Mouse (Mus musculus): Measurements from ENCODE around the gene Rab5a. TPM values are rescaled to one million over a fixed set of nuclear protein-coding genes. Genes with fewer than 3 reads are reported as not detected.

Rab5a gene
- polyA plus RNA-seq, 3 experiments from 2014 or later = 14.0 to 19.4 (median 16.6) TPM

DNA sequence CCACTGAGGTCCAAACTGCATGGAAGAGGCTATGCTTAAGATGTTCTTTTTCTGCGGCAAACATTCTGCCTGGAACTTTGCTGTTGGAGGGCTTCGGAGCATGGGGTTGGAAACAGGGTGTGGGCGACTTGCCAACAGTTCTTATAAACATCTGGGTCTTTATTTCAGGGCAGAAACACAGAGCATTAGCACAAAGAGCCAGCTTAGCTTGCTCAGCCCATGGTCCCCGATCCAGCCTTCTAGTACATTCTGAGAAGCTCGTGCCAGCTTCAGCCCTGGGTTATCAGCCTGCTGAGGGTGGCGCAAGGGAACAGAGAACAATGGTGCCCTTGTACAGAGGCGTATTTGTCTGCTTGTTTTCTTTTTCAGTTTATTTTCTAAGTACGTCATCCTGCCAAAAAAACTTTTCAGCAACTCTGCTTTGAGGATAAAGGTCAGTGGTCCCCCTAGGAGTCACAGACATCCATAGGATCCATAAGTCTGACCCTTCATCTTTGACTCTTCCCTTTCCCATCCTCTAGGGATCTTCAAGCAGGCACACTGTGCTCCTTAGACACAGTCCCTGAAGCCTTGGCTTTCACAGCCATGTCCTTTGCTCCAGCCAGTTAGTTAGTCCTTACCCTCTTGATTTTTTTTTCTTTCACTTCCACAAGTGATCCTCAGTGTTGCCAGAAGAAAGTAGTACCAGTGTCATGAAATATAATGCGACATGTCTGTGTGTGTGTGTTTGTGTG is 64.7 kb downstream of the Rab5a start:
- no peak for ATAC-seq

DNA sequence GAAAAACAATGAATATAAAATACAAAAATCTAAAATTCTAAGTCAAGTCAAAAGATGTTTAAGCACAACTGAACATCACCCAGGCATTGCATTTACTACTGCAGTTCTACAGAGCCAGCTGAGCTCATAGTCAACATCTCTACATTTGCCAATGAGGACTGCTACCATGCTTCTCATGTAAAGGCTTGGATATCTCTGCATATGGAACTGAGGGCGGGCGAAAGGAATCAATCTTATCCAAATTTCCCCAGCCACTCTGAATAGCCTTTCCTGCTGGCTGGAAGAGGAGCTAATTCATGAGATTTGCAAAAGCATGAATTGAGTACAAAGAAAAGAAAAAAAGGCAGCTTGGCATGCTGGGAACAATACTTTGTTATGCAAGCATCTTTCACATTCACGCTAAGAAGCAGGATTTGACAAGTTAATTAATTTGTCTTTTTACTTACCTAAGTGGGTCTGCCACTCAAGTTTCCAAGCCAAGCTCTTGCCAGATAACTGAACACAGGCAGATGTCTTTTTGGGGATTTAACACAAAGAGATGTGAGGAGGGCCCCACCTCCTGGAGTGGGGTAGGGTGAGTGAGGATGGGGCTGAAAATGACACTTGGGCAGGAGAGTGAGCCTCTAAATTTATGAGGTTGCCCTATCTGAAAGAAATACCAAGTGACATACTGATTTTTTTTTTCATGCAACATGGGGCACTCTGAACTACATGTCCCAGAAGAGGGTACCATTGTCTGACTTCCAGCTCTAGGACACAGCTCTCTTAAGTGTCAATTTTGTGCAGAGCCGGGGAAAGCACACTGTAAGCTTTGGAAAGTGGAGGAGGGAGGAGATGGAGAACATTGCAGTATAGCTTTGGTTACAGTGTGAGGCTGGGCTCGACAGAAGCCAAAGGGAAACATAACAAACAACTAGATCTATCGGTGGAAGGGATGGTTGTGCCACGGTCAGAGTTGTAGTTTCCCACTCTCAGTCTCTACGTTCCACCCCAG is 72.6 kb downstream of the Rab5a start:
- ATAC-seq = no peak

DNA sequence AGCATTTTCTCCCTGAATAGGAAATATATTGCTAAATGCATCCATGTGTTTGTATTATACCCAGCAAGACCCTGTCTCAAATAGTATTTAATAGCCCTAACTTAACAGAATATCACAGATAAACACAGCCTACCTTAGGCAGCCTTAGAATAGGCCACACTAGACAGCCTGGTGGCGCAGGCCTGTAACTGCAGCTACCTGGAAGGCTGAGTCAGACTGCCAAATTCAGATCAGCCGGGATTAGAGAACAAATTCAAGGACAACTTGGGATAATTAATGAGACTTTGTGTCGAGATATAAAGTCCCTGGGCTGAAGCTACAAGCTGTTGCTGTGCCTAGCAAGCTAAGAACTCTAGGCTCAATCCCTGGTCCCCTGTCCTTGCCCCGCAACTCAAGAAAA is 75.1 kb downstream of the Rab5a start:
- ATAC-seq = peak; percentile 65

DNA sequence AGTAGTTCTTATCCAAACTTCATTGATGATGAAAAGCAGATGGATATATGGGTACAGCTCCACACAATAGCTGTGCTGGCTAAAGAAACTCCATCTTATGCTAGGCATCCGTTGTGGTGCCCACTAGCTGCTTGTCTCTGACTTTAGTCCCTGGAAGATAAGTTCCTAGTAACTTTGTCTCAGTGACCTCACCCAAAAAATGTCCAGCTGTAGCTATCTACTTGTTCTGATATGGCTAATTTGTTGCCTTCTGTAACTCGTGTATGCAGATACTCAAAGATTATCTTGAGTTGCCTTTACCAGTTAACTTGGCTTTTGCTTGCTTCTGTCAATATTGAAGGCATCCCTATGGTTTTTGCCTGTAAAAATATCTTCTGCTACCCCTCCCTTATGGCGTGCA is 75.8 kb downstream of the Rab5a start:
- no peak for ATAC-seq

Other genes with a start within 250 kb of the Rab5a start
- under 1 TPM in 1 of 3 experiments, not detected in 2; 0.15 TPM for gene Efhb, start 15.9 kb upstream of the Rab5a start, polyA plus RNA-seq (2017; shearing (Covaris generic))
- 1 to 10 TPM in 1 of 3 experiments, under 1 TPM in 2; 0.71 to 1.2 (median 0.97) TPM for gene Pp2d1, start 60.2 kb downstream of the Rab5a start, polyA plus RNA-seq (2017; shearing (Covaris generic))
- 10 to 100 TPM; 11.4 to 28.7 (median 18.1) TPM for gene Kat2b, start 87.6 kb downstream of the Rab5a start, polyA plus RNA-seq (2017; shearing (Covaris generic))
- gene Sgo1, start 210.1 kb downstream of the Rab5a start, polyA plus RNA-seq (2017; shearing (Covaris generic)) = 10 to 100 TPM in 1 of 3 experiments, 1 to 10 TPM in 2; 1.4 to 35.4 (median 4.2) TPM